Mouse (Mus musculus): ENCODE measurements around the gene Cope. TPM values are rescaled to one million over a fixed set of nuclear protein-coding genes. Genes with fewer than 3 reads are reported as not detected.

The Cope gene
- polyA plus RNA-seq (2015; fragmentation: Nextera tagmentation; extraction: Ambion mirVana): 299 and 314 TPM in 2 replicates

DNA sequence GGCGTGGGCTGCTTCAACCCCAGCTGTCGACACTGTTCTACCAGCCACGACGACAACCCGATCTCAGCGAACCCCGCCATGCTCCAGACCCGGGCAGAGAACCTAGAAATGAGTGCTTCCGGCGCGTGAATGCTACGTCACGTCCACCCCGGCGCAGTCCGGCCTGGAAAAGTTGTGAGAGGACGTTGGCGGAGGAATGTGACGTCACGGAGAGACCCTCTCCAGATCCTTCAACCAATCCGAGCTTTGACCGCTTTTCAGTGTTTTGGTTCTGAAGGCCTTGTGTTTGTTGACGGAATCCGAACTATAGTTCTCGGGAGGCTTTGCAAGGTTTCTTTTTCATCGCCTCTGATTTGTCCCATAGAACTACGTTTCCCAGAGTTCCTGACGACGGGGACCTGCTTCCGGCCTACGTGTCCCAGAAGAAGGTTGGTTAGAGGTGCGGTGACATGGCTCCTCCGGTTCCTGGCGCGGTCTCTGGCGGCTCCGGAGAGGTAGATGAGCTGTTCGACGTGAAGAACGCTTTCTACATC lies at the start of gene Cope, which contains the start of gene Ddx49:
TSS of gene Cope (plus strand) at position 161 of the 533 bp plus-strand sequence.
TSS of gene Ddx49 (minus strand) at position 132 of the 533 bp plus-strand sequence.
- ATAC-seq (ENCODE audit: low FRiP score): peak; percentile 94
- no peaks in the 10 kb centered on the region for H3K27me3 ChIP-seq (replicated peaks)
- H3K4me3 ChIP-seq (replicated peaks): peak within 1 kb of the TSS; percentile 65
- peaks cover 49% of the 10 kb centered on the region for H3K36me3 ChIP-seq
- H3K4me2 ChIP-seq: peak within 1 kb of the TSS; percentile 92
- 0% methylated on average over 40 of the region's 40 CpGs for WGBS
- peaks cover 32% of the 10 kb centered on the region for H3K4me1 ChIP-seq
- H3K9me3 ChIP-seq (replicated peaks): no peaks in the 10 kb centered on the region
- H3K9ac ChIP-seq (replicated peaks): peak within 1 kb of the TSS; percentile 57
- peak within 1 kb of the TSS; percentile 73 for H3K27ac ChIP-seq (replicated peaks)

DNA sequence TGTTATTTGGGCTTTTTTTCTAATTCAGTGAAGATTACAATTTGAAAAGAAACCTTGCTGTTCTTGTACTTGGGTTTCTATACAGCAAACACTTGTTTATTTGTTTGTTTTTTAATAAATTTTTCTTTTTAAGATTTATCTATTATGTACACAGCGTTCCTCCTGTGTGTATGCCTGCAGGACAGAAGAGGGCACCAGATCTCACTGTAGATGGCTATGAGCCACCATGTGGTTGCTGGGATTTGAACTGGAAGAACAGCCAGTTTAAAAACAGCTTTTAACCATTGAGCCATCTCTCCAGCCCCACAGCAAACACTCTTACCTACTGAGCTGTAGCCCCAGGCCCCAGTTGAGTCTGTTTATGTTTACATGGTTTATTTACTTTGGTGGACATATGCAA lies 47.7 kb upstream of the Cope start:
- Histone ChIP-seq H3K4me1 (no peaks in the 10 kb centered on the region), H3K27ac (replicated peaks) (no peak overlapping the region), H3K36me3 (peaks cover 97% of the 10 kb centered on the region), H3K4me3 (replicated peaks) (no peak overlapping the region), H3K4me2 (no peak overlapping the region), H3K9ac (replicated peaks) (no peak overlapping the region), H3K9me3 (replicated peaks) (no peaks in the 10 kb centered on the region), H3K27me3 (replicated peaks) (no peaks in the 10 kb centered on the region)
- no peak for ATAC-seq (ENCODE audit: low FRiP score)
- 82% methylated on average over 1 of the region's 1 CpGs for WGBS

DNA sequence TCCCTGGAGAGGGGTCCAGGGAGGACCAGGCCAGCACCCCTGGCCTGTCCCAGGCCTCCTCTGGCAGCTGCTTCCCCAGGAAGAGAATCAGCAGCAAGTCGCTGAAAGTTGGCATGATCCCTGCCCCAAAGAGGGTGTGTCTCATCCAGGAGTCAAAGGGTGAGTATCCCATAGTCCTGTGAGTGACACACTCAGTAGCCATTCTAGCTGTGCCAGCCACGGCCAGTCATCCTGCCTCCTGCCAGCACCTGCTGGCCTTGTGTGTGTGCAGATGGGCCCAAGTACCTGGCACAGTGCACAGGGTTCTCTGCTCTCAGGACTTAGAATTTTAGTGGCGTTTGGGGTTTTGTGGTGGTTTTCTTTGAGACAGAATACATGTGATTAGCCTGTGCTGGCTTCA lies 44.9 kb upstream of the Cope start:
- H3K9ac ChIP-seq (replicated peaks): no peak overlapping the region; the same call in 1 of the 2 replicates
- WGBS: 90% methylated on average over 3 of the region's 3 CpGs
- peaks cover 97% of the 10 kb centered on the region for H3K36me3 ChIP-seq
- H3K9me3 ChIP-seq (replicated peaks): no peaks in the 10 kb centered on the region
- H3K27me3 ChIP-seq (replicated peaks): no peaks in the 10 kb centered on the region
- H3K4me3 ChIP-seq (replicated peaks): no peak overlapping the region
- H3K4me1 ChIP-seq: no peaks in the 10 kb centered on the region
- H3K4me2 ChIP-seq: no peak overlapping the region
- no peak overlapping the region for H3K27ac ChIP-seq (replicated peaks)
- no peak for ATAC-seq (ENCODE audit: low FRiP score)

DNA sequence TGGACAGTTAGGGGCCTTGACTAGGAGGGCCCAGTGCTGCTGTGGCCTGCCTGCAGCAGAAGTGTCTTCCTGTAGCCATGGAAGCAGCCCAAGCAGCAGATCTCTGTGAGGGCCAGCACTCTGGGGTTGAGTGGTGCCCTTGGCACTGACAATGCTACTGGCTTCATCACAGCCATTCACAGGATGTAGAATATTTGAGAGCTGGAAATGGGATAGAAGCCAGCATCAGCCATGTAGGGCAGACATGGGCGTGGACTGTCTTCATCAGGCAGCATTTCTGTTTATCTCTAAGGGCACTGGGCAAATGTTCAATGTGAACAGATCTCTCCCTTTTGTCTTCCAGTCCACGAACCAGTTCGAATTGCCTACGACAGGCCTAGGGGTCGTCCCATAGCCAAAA lies 43.7 kb upstream of the Cope start:
- H3K27ac ChIP-seq (replicated peaks): no peak overlapping the region
- WGBS: 92% methylated on average over 5 of the region's 5 CpGs
- H3K36me3 ChIP-seq: peaks cover 97% of the 10 kb centered on the region
- no peaks in the 10 kb centered on the region for H3K9me3 ChIP-seq (replicated peaks)
- H3K9ac ChIP-seq (replicated peaks): no peak overlapping the region
- H3K4me2 ChIP-seq: no peak overlapping the region
- no peak for ATAC-seq (ENCODE audit: low FRiP score)
- no peak overlapping the region for H3K4me3 ChIP-seq (replicated peaks)
- no peaks in the 10 kb centered on the region for H3K27me3 ChIP-seq (replicated peaks)
- no peaks in the 10 kb centered on the region for H3K4me1 ChIP-seq

DNA sequence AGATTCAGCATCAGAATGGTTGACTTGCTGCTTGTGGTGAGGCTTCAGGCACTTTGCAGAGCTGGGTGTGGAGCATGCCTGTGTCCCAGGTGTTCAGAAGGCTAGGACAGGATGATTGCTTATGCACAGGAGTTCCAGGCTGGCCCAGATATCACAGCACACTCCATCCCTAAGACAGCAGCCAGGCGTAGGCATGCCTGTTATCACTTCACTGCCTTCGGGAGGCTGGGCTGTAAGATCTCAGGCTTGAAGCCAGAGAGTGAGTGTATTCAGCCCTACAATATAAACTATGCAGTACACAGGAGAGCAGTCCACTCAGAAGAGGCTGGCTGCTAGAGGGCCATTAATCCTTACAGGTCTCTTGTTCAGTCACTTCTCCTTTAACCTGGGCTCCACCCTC lies 43.3 kb upstream of the Cope start:
- H3K27me3 ChIP-seq (replicated peaks): no peaks in the 10 kb centered on the region
- 88% methylated on average over 2 of the region's 2 CpGs for WGBS
- H3K4me3 ChIP-seq (replicated peaks): no peak overlapping the region
- H3K4me2 ChIP-seq: no peak overlapping the region
- no peak overlapping the region for H3K9ac ChIP-seq (replicated peaks)
- no peak for ATAC-seq (ENCODE audit: low FRiP score)
- peaks cover 97% of the 10 kb centered on the region for H3K36me3 ChIP-seq
- no peak overlapping the region for H3K27ac ChIP-seq (replicated peaks)
- no peaks in the 10 kb centered on the region for H3K9me3 ChIP-seq (replicated peaks)
- H3K4me1 ChIP-seq: no peaks in the 10 kb centered on the region

DNA sequence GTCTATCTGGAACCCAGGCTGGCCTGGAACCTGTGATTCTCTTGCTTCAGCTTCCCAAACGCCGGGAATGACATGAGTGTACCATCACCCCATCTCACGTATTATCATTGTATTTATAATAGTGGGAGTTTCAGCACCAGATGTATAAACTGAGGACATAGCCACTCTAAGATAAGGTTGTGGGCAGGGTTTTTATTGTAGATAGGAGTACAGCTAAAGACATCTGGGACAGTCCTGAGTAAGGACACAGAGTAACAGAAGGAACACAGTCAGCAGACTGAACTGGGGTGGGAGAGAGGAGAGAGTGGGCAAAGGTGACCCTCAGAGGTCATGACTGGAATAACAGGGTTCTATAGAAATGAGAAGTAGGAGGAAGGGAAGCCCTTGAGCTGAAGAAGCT lies 34.6 kb upstream of the Cope start:
- no peaks in the 10 kb centered on the region for H3K4me1 ChIP-seq
- H3K27me3 ChIP-seq (replicated peaks): no peaks in the 10 kb centered on the region
- no peak overlapping the region for H3K4me2 ChIP-seq
- peaks cover 38% of the 10 kb centered on the region for H3K36me3 ChIP-seq
- WGBS: 89% methylated on average over 3 of the region's 3 CpGs
- ATAC-seq (ENCODE audit: low FRiP score): no peak
- no peak overlapping the region for H3K27ac ChIP-seq (replicated peaks)
- H3K9ac ChIP-seq (replicated peaks): no peak overlapping the region
- H3K9me3 ChIP-seq (replicated peaks): no peaks in the 10 kb centered on the region
- no peak overlapping the region for H3K4me3 ChIP-seq (replicated peaks)

DNA sequence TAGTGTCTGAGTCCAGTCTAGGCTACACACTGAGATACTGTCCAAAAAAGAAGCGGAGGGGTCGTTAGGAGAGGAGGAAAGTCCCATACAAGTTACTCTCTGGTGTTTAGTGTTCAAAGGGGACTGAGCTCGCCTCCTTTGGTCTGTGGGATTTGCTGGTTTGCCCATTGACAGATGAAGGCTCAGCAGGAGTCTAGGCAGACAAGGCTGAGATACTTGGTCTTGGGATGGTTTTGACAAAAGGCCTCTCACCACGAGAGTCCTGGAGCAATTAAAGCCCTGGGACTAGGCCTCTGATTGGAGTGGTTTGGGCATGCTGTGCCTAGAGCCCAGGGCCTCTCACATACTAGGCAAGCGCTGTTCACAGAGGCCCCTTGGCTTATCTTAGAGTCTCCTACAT lies 34.0 kb upstream of the Cope start:
- no peak overlapping the region for H3K9ac ChIP-seq (replicated peaks)
- H3K4me3 ChIP-seq (replicated peaks): no peak overlapping the region
- H3K27me3 ChIP-seq (replicated peaks): no peaks in the 10 kb centered on the region
- no peak overlapping the region for H3K27ac ChIP-seq (replicated peaks)
- ATAC-seq (ENCODE audit: low FRiP score): 0 out of 2 replicates have a peak, but pooled peaks have one; percentile 4
- no peaks in the 10 kb centered on the region for H3K9me3 ChIP-seq (replicated peaks)
- WGBS: 40% methylated on average over 5 of the region's 5 CpGs
- H3K36me3 ChIP-seq: peaks cover 31% of the 10 kb centered on the region
- no peak overlapping the region for H3K4me2 ChIP-seq
- H3K4me1 ChIP-seq: no peaks in the 10 kb centered on the region

DNA sequence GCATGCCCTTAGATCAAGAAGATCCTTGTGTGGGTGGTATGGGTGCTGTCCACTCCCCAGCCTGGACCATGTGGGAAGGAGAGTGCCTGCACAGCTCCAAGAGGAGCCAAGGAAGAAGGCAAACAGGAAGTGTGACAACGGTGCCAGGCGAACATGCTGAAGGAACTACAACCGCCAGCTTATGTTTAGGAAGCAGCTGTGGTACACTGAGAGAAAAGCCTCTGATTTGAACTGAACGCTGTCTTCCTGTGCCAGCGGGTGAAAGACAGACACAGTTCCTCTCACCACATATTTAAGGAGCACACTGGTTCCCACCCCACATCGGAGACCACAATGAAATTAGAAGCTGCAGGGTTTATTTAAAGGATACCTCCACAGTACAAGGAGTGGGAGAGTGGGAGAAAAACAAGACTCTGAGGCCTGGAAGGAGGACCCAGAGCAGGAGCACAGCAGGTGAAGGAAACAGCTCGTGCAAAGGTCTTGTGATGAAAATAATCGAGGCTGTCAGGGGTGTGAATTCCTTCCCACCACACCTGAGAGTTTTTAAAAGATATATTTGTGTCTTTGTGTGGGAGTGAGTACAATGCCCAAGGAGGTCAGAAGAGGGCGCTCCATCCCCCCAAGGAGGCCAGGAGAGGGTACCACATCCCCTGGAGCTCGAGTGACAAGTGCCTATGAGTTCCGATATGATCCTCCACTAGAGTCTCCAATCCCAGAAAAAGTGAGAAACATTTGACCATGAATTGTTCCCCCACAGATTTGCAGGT lies 33.3 kb upstream of the Cope start:
- Histone ChIP-seq H3K4me3 (replicated peaks) (no peak overlapping the region), H3K4me2 (no peak overlapping the region), H3K27ac (replicated peaks) (no peak overlapping the region), H3K9ac (replicated peaks) (no peak overlapping the region), H3K36me3 (peaks cover 25% of the 10 kb centered on the region), H3K27me3 (replicated peaks) (no peaks in the 10 kb centered on the region), H3K4me1 (no peaks in the 10 kb centered on the region), H3K9me3 (replicated peaks) (no peaks in the 10 kb centered on the region)
- 62% methylated on average over 11 of the region's 11 CpGs for WGBS
- peak; percentile 16; the same call in 1 of the 2 replicates for ATAC-seq (ENCODE audit: low FRiP score)

DNA sequence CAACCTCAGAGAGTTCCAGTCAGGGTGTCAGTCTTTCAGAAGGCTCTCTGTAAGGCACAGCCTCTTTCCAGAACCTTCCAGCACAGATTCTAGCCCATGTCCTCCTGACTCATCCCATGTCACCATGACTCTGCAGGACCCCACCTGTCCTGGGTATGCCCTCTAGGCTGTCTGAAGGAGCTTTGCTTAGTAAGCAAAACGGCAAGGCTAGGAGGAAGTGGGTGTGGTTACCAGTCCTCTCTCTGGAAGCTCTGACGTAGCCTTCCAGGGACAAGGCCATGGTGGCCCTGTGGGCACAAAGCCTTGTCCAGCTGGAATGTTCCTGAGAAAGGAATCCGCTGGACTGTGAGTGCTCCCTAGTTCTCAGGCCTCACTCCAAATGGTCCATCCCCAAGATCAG lies 29.4 kb upstream of the Cope start:
- no peaks in the 10 kb centered on the region for H3K27me3 ChIP-seq (replicated peaks)
- WGBS: 71% methylated on average over 3 of the region's 3 CpGs
- no peak overlapping the region for H3K4me3 ChIP-seq (replicated peaks)
- no peak overlapping the region for H3K4me2 ChIP-seq
- no peak for ATAC-seq (ENCODE audit: low FRiP score)
- H3K9me3 ChIP-seq (replicated peaks): no peaks in the 10 kb centered on the region
- H3K4me1 ChIP-seq: no peaks in the 10 kb centered on the region
- no peaks in the 10 kb centered on the region for H3K36me3 ChIP-seq
- H3K9ac ChIP-seq (replicated peaks): no peak overlapping the region
- H3K27ac ChIP-seq (replicated peaks): no peak overlapping the region

DNA sequence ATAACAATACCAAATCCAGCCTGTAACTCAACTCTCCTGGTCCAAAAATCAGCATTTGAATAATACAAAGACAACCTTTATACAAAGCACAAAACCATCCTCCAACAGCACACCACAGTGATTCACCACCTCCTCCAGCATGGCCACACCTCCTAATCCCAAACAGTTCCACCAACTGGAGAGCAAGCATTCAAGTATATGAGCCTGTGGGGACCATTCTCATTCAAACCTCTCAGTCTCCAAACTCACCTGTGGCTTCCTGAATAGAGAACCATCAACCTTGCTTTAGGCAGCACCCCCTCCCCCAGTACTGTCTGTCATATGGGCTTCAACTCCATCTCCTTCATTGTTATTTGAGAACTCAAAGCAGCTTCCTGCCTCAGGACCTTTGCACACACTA lies 28.0 kb upstream of the Cope start:
- no peak for ATAC-seq (ENCODE audit: low FRiP score)
- H3K27me3 ChIP-seq (replicated peaks): no peaks in the 10 kb centered on the region

DNA sequence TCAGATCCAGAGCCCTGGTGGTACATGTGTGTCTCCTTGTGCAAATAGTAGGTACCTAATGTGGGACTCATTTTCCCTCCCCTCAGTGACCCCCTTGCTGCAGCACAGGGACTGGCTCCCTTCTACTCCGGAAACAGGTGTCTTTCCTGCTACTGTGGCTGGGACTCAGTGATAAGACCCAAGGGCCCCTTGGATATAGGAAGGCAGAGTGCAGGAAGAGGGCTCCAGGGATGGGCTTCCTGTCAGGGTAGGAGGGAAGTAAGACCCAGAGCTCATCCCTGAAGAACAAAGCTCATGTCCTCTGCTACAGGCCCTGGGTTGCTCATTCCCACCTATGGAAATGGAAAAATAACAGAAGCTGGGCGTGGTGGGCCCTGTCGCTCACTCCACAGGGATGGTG lies 25.8 kb upstream of the Cope start:
- no peak overlapping the region for H3K4me3 ChIP-seq (replicated peaks)
- H3K9me3 ChIP-seq (replicated peaks): no peaks in the 10 kb centered on the region
- H3K27ac ChIP-seq (replicated peaks): no peak overlapping the region
- no peaks in the 10 kb centered on the region for H3K27me3 ChIP-seq (replicated peaks)
- H3K4me1 ChIP-seq: 0 out of 2 replicates have a peak, but pooled peaks cover 3% of the 10 kb centered on the region
- no peaks in the 10 kb centered on the region for H3K36me3 ChIP-seq
- no peak overlapping the region for H3K9ac ChIP-seq (replicated peaks)
- no peak for ATAC-seq (ENCODE audit: low FRiP score)
- no peak overlapping the region for H3K4me2 ChIP-seq
- 90% methylated on average over 3 of the region's 3 CpGs for WGBS

More for the DNA sequence above, 28.0 kb upstream of the Cope start:
- Histone ChIP-seq H3K4me1 (0 out of 2 replicates have a peak, but pooled peaks cover 3% of the 10 kb centered on the region), H3K4me3 (replicated peaks) (no peak overlapping the region), H3K4me2 (no peak overlapping the region), H3K9ac (replicated peaks) (no peak overlapping the region), H3K36me3 (no peaks in the 10 kb centered on the region), H3K27ac (replicated peaks) (no peak overlapping the region), H3K9me3 (replicated peaks) (no peaks in the 10 kb centered on the region)

DNA sequence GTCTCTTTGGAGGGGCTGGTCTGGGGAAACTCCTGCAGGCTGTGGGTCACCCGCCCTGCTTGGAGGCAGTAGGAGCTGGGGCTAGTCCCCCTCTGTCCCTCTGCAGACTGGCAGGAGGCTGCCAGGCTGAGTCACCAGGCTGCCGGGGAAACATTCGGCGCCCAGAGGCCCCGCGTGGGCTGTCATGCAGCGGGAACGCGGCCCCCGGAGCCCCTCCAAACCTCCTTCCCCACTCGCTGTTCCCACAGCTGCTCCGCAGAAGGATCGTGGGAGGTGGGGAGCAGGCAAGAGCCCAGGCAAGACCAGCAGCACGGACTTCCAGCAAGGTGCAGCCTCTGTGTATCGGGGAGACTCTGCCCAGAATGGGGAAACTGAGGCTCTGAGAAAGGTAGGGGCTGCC lies 24.1 kb upstream of the Cope start:
- no peak overlapping the region for H3K9ac ChIP-seq (replicated peaks)
- no peak for ATAC-seq (ENCODE audit: low FRiP score)

More for the DNA sequence above, 24.1 kb upstream of the Cope start:
- H3K4me2 ChIP-seq: no peak overlapping the region
- H3K27ac ChIP-seq (replicated peaks): no peak overlapping the region
- H3K4me1 ChIP-seq: peaks cover 16% of the 10 kb centered on the region
- WGBS: 68% methylated on average over 15 of the region's 15 CpGs
- no peaks in the 10 kb centered on the region for H3K27me3 ChIP-seq (replicated peaks)
- H3K4me3 ChIP-seq (replicated peaks): no peak overlapping the region
- H3K9me3 ChIP-seq (replicated peaks): no peaks in the 10 kb centered on the region
- no peaks in the 10 kb centered on the region for H3K36me3 ChIP-seq

Measured in neural tube, embryonic 15.5 days (tissue).